Mouse (Mus musculus) liver, adult 2 months (tissue): ENCODE results near the gene Capn15.

Experiments
- CTCF ChIP-seq: fragments of 200-500 bp; IDR thresholded peaks from 2 replicates; pipeline ENCODE4 v1.5.1; 2011; ENCODE audit warnings: low read depth, low read length, control low read depth
- POLR2A ChIP-seq: fragments of 200-500 bp; IDR thresholded peaks from 2 replicates; pipeline ENCODE4 v1.6.1; 2011; ENCODE audit warnings: low read length, control low read depth; ENCODE audit not compliant: insufficient read depth; ENCODE audit errors: extremely low read depth

DNA sequence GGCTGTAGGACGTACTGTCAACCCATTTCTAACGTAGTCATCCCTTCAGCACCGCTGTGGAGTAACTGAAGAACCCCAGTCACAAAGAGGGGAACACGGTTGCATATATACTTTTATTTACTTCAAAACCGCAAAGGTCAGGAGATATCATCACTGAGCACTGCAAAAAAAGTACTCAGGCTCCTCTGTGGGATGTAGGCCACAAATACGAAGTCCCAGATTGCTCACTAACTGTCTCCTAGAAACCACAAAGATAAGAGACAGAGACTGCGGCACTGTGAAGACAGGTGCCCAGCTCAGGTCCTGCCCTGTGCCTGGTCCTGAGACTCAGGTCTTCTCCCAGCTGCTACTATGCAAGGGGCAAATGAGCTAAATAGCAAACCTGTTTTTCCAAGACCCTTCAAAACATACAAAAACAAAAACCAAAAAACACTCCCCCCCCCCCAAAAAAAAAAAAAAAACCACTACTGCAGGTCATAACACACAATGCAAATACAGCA lies 35.3 kb upstream of the Capn15 start:
- TF ChIP-seq CTCF (no peak), POLR2A (no peak)
